Mouse (Mus musculus) embryonic facial prominence, embryonic 11.5 days (tissue): ENCODE measurements at regions not wholly inside any gene's neighbourhood (a gene's known extent, or its start where the extent isn't known, plus 50 kb on each side); places are given as distances from the start of the nearest gene placed in this dataset.
A peak's percentile ranks its signal among the peaks of the same experiment; 100 is the strongest.

Source experiments
- ATAC-seq: fragments of 200-750 bp; cut with Nextera tagmentation; replicated peaks from 2 replicates; pipeline ENCODE4 v1.8.0; 2017; ENCODE audit warnings: low read depth; ENCODE audit not compliant: insufficient number of reproducible peaks, low FRiP score, low TSS enrichment
- DNase-seq: peaks from one replicate; pipeline ENCODE4 v3.0.0-alpha.2; 2015; ENCODE audit warnings: low spot score
- H3K27ac ChIP-seq: fragments of 300-500 bp; sonication (generic); replicated peaks from 2 replicates; pipeline ENCODE4 v1.5.1; 2014; ENCODE audit warnings: mild to moderate bottlenecking, low read depth, low read length, control low read depth
- H3K27me3 ChIP-seq: fragments of 300-500 bp; sonication (generic); 2 replicates; pipeline ENCODE4 v1.6.1; 2014; ENCODE audit warnings: mild to moderate bottlenecking, low read length, moderate library complexity, mixed read lengths; ENCODE audit not compliant: control insufficient read depth, insufficient read depth
- H3K36me3 ChIP-seq: fragments of 300-500 bp; sonication (generic); replicated peaks from 2 replicates; pipeline ENCODE4 v1.6.1; 2014; ENCODE audit warnings: low read depth, mild to moderate bottlenecking, low read length, moderate library complexity, mixed read lengths; ENCODE audit not compliant: control insufficient read depth, insufficient read depth
- H3K4me1 ChIP-seq: fragments of 300-500 bp; sonication (generic); 2 replicates; pipeline ENCODE4 v1.6.1; 2014; ENCODE audit warnings: low read length, mixed read lengths; ENCODE audit not compliant: control insufficient read depth, insufficient read depth
- H3K4me2 ChIP-seq: fragments of 300-500 bp; sonication (generic); 2 replicates; pipeline ENCODE4 v1.6.1; 2014; ENCODE audit warnings: low read depth, mild to moderate bottlenecking, control low read depth, low read length, moderate library complexity
- H3K4me3 ChIP-seq: fragments of 300-500 bp; sonication (generic); 2 replicates; pipeline ENCODE4 v1.5.1; 2014; ENCODE audit warnings: low read depth, low read length, control low read depth
- H3K9ac ChIP-seq: fragments of 300-500 bp; sonication (generic); replicated peaks from 2 replicates; pipeline ENCODE4 v1.6.1; 2014; ENCODE audit warnings: mild to moderate bottlenecking, control low read depth, low read length
- H3K9me3 ChIP-seq: fragments of 300-500 bp; sonication (generic); replicated peaks from 2 replicates; pipeline ENCODE4 v1.6.1; 2016; ENCODE audit warnings: mild to moderate bottlenecking, low read length, inconsistent platforms, mixed read lengths; ENCODE audit not compliant: control insufficient read depth
- WGBS: fragments of 180-500 bp; shearing (Covaris S2); extraction: QIAGEN DNeasy Blood & Tissue Kit; methylation state at CpG from one replicate; pipeline ENCODE4 v1.1.7; 2014; 5-methylcytosine and 5-hydroxymethylcytosine counted together

GRCm38 (mm10) chr1:166883215-166883614, 118.0 kb upstream of the Fam78b start:
- Histone ChIP-seq H3K27me3 (no peaks in the 10 kb centered on the region), H3K36me3 (no peaks in the 10 kb centered on the region), H3K4me3 (no peak overlapping the region), H3K4me2 (no peak overlapping the region), H3K9ac (no peak overlapping the region), H3K4me1 (no peaks in the 10 kb centered on the region), H3K27ac (no peak overlapping the region), H3K9me3 (no peaks in the 10 kb centered on the region)
- no peak for ATAC-seq
- 89% methylated on average over 3 of the region's 3 CpGs for WGBS
- DNase-seq = no peak

DNA sequence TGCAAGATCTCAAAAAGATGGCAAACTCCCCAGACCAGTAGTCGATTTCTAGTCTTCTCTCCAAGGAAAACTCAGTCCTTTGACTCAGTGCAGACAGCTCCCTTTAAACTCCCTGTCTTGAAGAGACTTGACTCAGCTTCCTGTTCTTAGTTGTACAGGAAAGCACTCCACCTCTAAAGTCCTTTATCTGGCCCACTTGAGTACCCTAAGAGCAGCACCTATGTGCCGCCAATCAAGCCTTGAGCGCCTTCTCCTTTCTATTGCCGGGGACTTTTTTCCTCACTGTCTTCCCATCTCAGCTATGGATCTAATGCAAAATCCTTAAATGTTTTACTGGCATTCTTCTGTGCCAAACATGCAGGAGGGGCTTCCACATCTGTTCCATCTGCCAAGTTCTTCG, 105.3 kb upstream of the Fam78b start:
- no peak overlapping the region for H3K4me3 ChIP-seq
- ATAC-seq (no peak), DNase-seq (no peak)
- no peak overlapping the region for H3K4me2 ChIP-seq
- H3K36me3 ChIP-seq = no peaks in the 10 kb centered on the region
- H3K27me3 ChIP-seq = no peaks in the 10 kb centered on the region
- no peaks in the 10 kb centered on the region; the same call in 1 of the 2 replicates for H3K4me1 ChIP-seq
- WGBS = 87% methylated on average over 5 of the region's 5 CpGs
- H3K9ac ChIP-seq = no peak overlapping the region
- no peaks in the 10 kb centered on the region for H3K9me3 ChIP-seq
- H3K27ac ChIP-seq = no peak overlapping the region

- H3K4me1 ChIP-seq = no peaks in the 10 kb centered on the region; the same call in 1 of the 2 replicates
- no peak overlapping the region for H3K4me3 ChIP-seq
- no peaks in the 10 kb centered on the region for H3K9me3 ChIP-seq
- no peaks in the 10 kb centered on the region for H3K27me3 ChIP-seq
- H3K36me3 ChIP-seq = no peaks in the 10 kb centered on the region
- ATAC-seq = no peak
- H3K27ac ChIP-seq = no peak overlapping the region
- WGBS = 90% methylated on average over 2 of the region's 2 CpGs
- H3K4me2 ChIP-seq = no peak overlapping the region
- H3K9ac ChIP-seq = no peak overlapping the region
- DNase-seq = no peak
Measured at GRCm38 (mm10) chr1:166898741-166899140, 102.5 kb upstream of the Fam78b start.

GRCm38 (mm10) chr1:166899238-166899637, 102.0 kb upstream of the Fam78b start:
- Histone ChIP-seq H3K27me3 (no peaks in the 10 kb centered on the region), H3K9me3 (no peaks in the 10 kb centered on the region), H3K4me1 (no peaks in the 10 kb centered on the region; the same call in 1 of the 2 replicates), H3K4me2 (no peak overlapping the region), H3K27ac (no peak overlapping the region), H3K36me3 (no peaks in the 10 kb centered on the region), H3K4me3 (no peak overlapping the region), H3K9ac (no peak overlapping the region)
- DNase-seq = no peak
- WGBS = 85% methylated on average over 6 of the region's 6 CpGs
- no peak for ATAC-seq

DNA sequence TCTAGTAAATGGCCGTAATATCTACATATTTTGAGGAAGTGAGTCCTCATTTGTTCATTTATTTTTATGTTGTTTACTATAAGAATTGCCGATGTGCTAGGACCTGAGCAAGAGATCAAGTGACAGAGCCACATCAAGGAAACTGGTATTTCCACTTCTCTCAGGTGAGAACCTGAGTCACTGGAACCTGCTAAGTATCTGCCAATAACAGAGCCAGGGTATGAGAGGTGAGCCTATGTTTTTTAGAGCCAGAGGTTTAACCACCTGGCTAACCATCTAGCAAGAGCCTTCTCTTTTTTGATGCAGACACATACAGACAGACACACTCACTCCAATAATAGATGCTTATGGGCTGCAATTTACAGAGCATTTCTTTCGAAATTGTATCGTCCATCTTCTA, 101.2 kb upstream of the Fam78b start:
- Histone ChIP-seq H3K4me2 (no peak overlapping the region), H3K36me3 (no peaks in the 10 kb centered on the region), H3K4me1 (no peaks in the 10 kb centered on the region; the same call in 1 of the 2 replicates), H3K27me3 (no peaks in the 10 kb centered on the region), H3K27ac (no peak overlapping the region), H3K9me3 (no peaks in the 10 kb centered on the region), H3K4me3 (no peak overlapping the region), H3K9ac (no peak overlapping the region)
- WGBS = 82% methylated on average over 4 of the region's 4 CpGs
- DNase-seq = no peak
- ATAC-seq = no peak

DNA sequence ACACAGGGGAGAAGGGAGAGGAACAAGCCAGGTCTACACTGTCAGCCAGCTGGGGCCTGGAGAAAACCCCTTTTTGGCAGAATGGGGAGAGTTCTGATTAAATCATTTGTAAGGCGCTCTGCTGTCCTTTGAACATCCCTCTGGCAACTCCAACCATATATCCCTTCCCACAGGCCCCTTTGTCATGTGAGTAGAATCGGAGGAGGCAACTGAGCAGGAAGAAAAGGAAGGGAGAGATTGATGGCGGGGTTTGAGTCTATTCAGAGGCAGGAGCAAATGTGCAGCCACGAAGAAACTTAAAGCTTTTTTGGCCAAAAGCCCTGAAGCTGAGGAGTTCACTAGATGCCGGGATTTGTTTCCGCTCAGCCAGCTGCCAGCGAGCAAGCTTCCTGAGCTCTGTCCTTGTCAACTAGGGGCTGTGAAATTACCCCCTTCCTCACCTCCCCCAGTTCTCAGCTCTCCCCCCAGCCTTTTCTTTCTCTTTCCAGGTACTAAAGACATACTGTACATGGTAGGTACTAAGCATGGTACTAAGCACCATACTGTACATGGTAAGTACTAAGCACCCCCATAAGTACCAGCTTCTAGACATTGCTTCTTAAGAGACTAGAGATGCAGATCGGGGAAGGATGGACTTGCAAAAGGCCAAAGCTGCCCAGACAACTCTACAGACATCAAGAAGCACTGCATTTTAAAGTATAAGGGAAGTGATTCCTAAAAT, 100.6 kb upstream of the Fam78b start:
- WGBS = 52% methylated on average over 8 of the region's 8 CpGs
- Histone ChIP-seq H3K9me3 (no peaks in the 10 kb centered on the region), H3K9ac (no peak overlapping the region), H3K4me1 (no peaks in the 10 kb centered on the region; the same call in 1 of the 2 replicates), H3K4me2 (no peak overlapping the region), H3K27me3 (no peaks in the 10 kb centered on the region), H3K27ac (no peak overlapping the region), H3K36me3 (no peaks in the 10 kb centered on the region), H3K4me3 (no peak overlapping the region)
- ATAC-seq (no peak), DNase-seq (peak; percentile 11)

DNA sequence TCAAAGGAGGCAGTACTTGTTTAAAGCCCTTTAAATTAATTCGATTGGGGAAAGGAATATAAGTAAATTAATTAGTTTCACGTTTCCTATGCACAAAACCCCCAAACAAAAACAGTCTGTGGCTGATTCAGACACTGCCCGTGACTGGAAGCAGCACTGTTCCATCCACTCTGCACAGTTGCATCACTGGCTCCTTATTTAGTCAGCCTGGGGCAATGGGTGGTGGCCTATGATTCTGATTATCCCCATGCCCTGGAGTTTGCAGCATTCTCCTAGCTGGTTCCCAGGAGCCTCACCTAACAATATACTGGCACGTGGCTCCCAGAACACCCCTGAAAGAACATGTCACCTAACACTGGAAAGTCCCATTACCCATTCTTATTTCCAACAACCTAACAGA, 99.6 kb upstream of the Fam78b start:
- DNase-seq = peak; percentile 13
- Histone ChIP-seq H3K27me3 (no peaks in the 10 kb centered on the region), H3K4me3 (no peak overlapping the region), H3K4me1 (no peaks in the 10 kb centered on the region; the same call in 1 of the 2 replicates), H3K36me3 (no peaks in the 10 kb centered on the region), H3K9me3 (no peaks in the 10 kb centered on the region), H3K9ac (no peak overlapping the region), H3K27ac (no peak overlapping the region), H3K4me2 (no peak overlapping the region)
- peak; percentile 60 for ATAC-seq
- 47% methylated on average over 4 of the region's 4 CpGs for WGBS

GRCm38 (mm10) chr1:166903417-166903816, 97.8 kb upstream of the Fam78b start:
- Histone ChIP-seq H3K27ac (no peak overlapping the region), H3K36me3 (no peaks in the 10 kb centered on the region), H3K4me3 (no peak overlapping the region), H3K9ac (no peak overlapping the region), H3K4me1 (no peaks in the 10 kb centered on the region; the same call in 1 of the 2 replicates), H3K27me3 (no peaks in the 10 kb centered on the region), H3K9me3 (no peaks in the 10 kb centered on the region), H3K4me2 (no peak overlapping the region)
- DNase-seq = no peak
- WGBS = 88% methylated on average over 5 of the region's 5 CpGs
- ATAC-seq = no peak
